Mouse (Mus musculus): ENCODE data around the gene Zdhhc24. TPM values are rescaled to one million over a fixed set of nuclear protein-coding genes. Genes with fewer than 3 reads are reported as not detected.

Zdhhc24 gene
- polyA plus RNA-seq, 1 experiment from 2014 or later: 8.7 TPM

- ATAC-seq (replicated peaks; ENCODE audit: low FRiP score, low read depth): peak; percentile 98
- Histone ChIP-seq H3K27ac (peak within 1 kb of the TSS; percentile 60), H3K4me1 (replicated peaks; ENCODE audit: insufficient read depth, low read length) (0 out of 2 replicates have a peak, but pooled peaks cover 7% of the 10 kb centered on the region), H3K9me3 (replicated peaks; ENCODE audit: low read length) (no peaks in the 10 kb centered on the region), H3K36me3 (ENCODE audit: insufficient read depth, low read length) (0 out of 2 replicates have a peak, but pooled peaks cover under 1% of the 10 kb centered on the region), H3K9ac (ENCODE audit: low read depth, low read length) (peak within 1 kb of the TSS; percentile 72), H3K4me3 (replicated peaks; ENCODE audit: low read depth, low read length) (peak within 1 kb of the TSS; percentile 55), H3K27me3 (ENCODE audit: insufficient read depth, low read length) (no peaks in the 10 kb centered on the region; the same call in 1 of the 2 replicates), H3K4me2 (ENCODE audit: low read length) (peak within 1 kb of the TSS; percentile 94)
- peak; percentile 28; the same call in 1 of the 2 replicates for TF ChIP-seq CTCF (IDR thresholded peaks at IDR 0.05; ENCODE audit: low read depth)
- under 1% methylated on average over 25 of the region's 25 CpGs for WGBS
- DNase-seq (ENCODE audit: low spot score): peak; percentile 98
Measured at GRCm38 (mm10) chr19:4839149-4839548, 39.3 kb upstream of the Zdhhc24 start, which contains the start of the genes Ccs and Ccdc87. Gene Ccs (minus strand): TSS chr19:4839332. Gene Ccdc87 (plus strand): TSS chr19:4839366.

- H3K9me3 ChIP-seq (replicated peaks; ENCODE audit: low read length): no peaks in the 10 kb centered on the region
- no peak for DNase-seq (ENCODE audit: low spot score)
- H3K36me3 ChIP-seq (ENCODE audit: insufficient read depth, low read length): no peaks in the 10 kb centered on the region
- no peak overlapping the region for H3K4me3 ChIP-seq (replicated peaks; ENCODE audit: low read depth, low read length)
- H3K4me1 ChIP-seq (replicated peaks; ENCODE audit: insufficient read depth, low read length): 0 out of 2 replicates have a peak, but pooled peaks cover 7% of the 10 kb centered on the region
- WGBS: 84% methylated on average over 9 of the region's 9 CpGs
- no peak overlapping the region for H3K27ac ChIP-seq
- no peak overlapping the region for H3K9ac ChIP-seq (ENCODE audit: low read depth, low read length)
- no peak overlapping the region for H3K4me2 ChIP-seq (ENCODE audit: low read length)
- TF ChIP-seq CTCF (IDR thresholded peaks at IDR 0.05; ENCODE audit: low read depth): no peak
- no peaks in the 10 kb centered on the region; the same call in 1 of the 2 replicates for H3K27me3 ChIP-seq (ENCODE audit: insufficient read depth, low read length)
- ATAC-seq (replicated peaks; ENCODE audit: low FRiP score, low read depth): no peak
Measured at GRCm38 (mm10) chr19:4840848-4841247, 37.6 kb upstream of the Zdhhc24 start.

- no peak overlapping the region for H3K4me3 ChIP-seq (replicated peaks; ENCODE audit: low read depth, low read length)
- 0 out of 2 replicates have a peak, but pooled peaks cover 7% of the 10 kb centered on the region for H3K4me1 ChIP-seq (replicated peaks; ENCODE audit: insufficient read depth, low read length)
- H3K9me3 ChIP-seq (replicated peaks; ENCODE audit: low read length): no peaks in the 10 kb centered on the region
- no peak for TF ChIP-seq CTCF (IDR thresholded peaks at IDR 0.05; ENCODE audit: low read depth)
- H3K27ac ChIP-seq: no peak overlapping the region
- WGBS: 66% methylated on average over 2 of the region's 2 CpGs
- no peaks in the 10 kb centered on the region; the same call in 1 of the 2 replicates for H3K27me3 ChIP-seq (ENCODE audit: insufficient read depth, low read length)
- no peak for DNase-seq (ENCODE audit: low spot score)
- no peak overlapping the region for H3K9ac ChIP-seq (ENCODE audit: low read depth, low read length)
- no peaks in the 10 kb centered on the region for H3K36me3 ChIP-seq (ENCODE audit: insufficient read depth, low read length)
- ATAC-seq (replicated peaks; ENCODE audit: low FRiP score, low read depth): no peak
- no peak overlapping the region for H3K4me2 ChIP-seq (ENCODE audit: low read length)
Measured at GRCm38 (mm10) chr19:4842611-4843010, 35.9 kb upstream of the Zdhhc24 start.

GRCm38 (mm10) chr19:4845846-4846245, 32.6 kb upstream of the Zdhhc24 start:
- H3K36me3 ChIP-seq (ENCODE audit: insufficient read depth, low read length): no peaks in the 10 kb centered on the region
- 53% methylated on average over 2 of the region's 2 CpGs for WGBS
- H3K4me1 ChIP-seq (replicated peaks; ENCODE audit: insufficient read depth, low read length): no peaks in the 10 kb centered on the region
- no peak overlapping the region for H3K9ac ChIP-seq (ENCODE audit: low read depth, low read length)
- no peak overlapping the region for H3K27ac ChIP-seq
- TF ChIP-seq CTCF (IDR thresholded peaks at IDR 0.05; ENCODE audit: low read depth): no peak
- no peaks in the 10 kb centered on the region; the same call in 1 of the 2 replicates for H3K27me3 ChIP-seq (ENCODE audit: insufficient read depth, low read length)
- no peak overlapping the region for H3K4me3 ChIP-seq (replicated peaks; ENCODE audit: low read depth, low read length)
- DNase-seq (ENCODE audit: low spot score): no peak
- ATAC-seq (replicated peaks; ENCODE audit: low FRiP score, low read depth): no peak
- no peaks in the 10 kb centered on the region for H3K9me3 ChIP-seq (replicated peaks; ENCODE audit: low read length)
- H3K4me2 ChIP-seq (ENCODE audit: low read length): no peak overlapping the region

- peak; percentile 69 for TF ChIP-seq CTCF (IDR thresholded peaks at IDR 0.05; ENCODE audit: low read depth)
- Histone ChIP-seq H3K4me2 (ENCODE audit: low read length) (no peak overlapping the region), H3K9ac (ENCODE audit: low read depth, low read length) (no peak overlapping the region), H3K4me1 (replicated peaks; ENCODE audit: insufficient read depth, low read length) (no peaks in the 10 kb centered on the region), H3K4me3 (replicated peaks; ENCODE audit: low read depth, low read length) (no peak overlapping the region), H3K27me3 (ENCODE audit: insufficient read depth, low read length) (no peaks in the 10 kb centered on the region), H3K9me3 (replicated peaks; ENCODE audit: low read length) (no peaks in the 10 kb centered on the region), H3K36me3 (ENCODE audit: insufficient read depth, low read length) (no peaks in the 10 kb centered on the region), H3K27ac (no peak overlapping the region)
- WGBS: 23% methylated on average over 7 of the region's 7 CpGs
- peak; percentile 74 for DNase-seq (ENCODE audit: low spot score)
- 0 out of 2 replicates have a peak, but pooled peaks have one; percentile 36 for ATAC-seq (replicated peaks; ENCODE audit: low FRiP score, low read depth)
Measured at GRCm38 (mm10) chr19:4847490-4847889, 31.0 kb upstream of the Zdhhc24 start.

- no peak for DNase-seq (ENCODE audit: low spot score)
- H3K27ac ChIP-seq: no peak overlapping the region
- no peaks in the 10 kb centered on the region for H3K27me3 ChIP-seq (ENCODE audit: insufficient read depth, low read length)
- H3K36me3 ChIP-seq (ENCODE audit: insufficient read depth, low read length): no peaks in the 10 kb centered on the region
- no peak for TF ChIP-seq CTCF (IDR thresholded peaks at IDR 0.05; ENCODE audit: low read depth)
- WGBS: 46% methylated on average over 4 of the region's 4 CpGs
- H3K4me1 ChIP-seq (replicated peaks; ENCODE audit: insufficient read depth, low read length): no peaks in the 10 kb centered on the region
- no peak overlapping the region for H3K4me2 ChIP-seq (ENCODE audit: low read length)
- no peak overlapping the region for H3K9ac ChIP-seq (ENCODE audit: low read depth, low read length)
- ATAC-seq (replicated peaks; ENCODE audit: low FRiP score, low read depth): no peak
- H3K9me3 ChIP-seq (replicated peaks; ENCODE audit: low read length): no peaks in the 10 kb centered on the region
- H3K4me3 ChIP-seq (replicated peaks; ENCODE audit: low read depth, low read length): no peak overlapping the region
Measured at GRCm38 (mm10) chr19:4849800-4850199, 28.7 kb upstream of the Zdhhc24 start.

- H3K4me1 ChIP-seq (replicated peaks; ENCODE audit: insufficient read depth, low read length): no peaks in the 10 kb centered on the region
- H3K4me3 ChIP-seq (replicated peaks; ENCODE audit: low read depth, low read length): no peak overlapping the region
- ATAC-seq (replicated peaks; ENCODE audit: low FRiP score, low read depth) (no peak), DNase-seq (ENCODE audit: low spot score) (no peak)
- no peak overlapping the region for H3K4me2 ChIP-seq (ENCODE audit: low read length)
- no peak overlapping the region for H3K27ac ChIP-seq
- no peak overlapping the region for H3K9ac ChIP-seq (ENCODE audit: low read depth, low read length)
- 51% methylated on average over 5 of the region's 5 CpGs for WGBS
- TF ChIP-seq CTCF (IDR thresholded peaks at IDR 0.05; ENCODE audit: low read depth): no peak
- H3K36me3 ChIP-seq (ENCODE audit: insufficient read depth, low read length): no peaks in the 10 kb centered on the region
- H3K9me3 ChIP-seq (replicated peaks; ENCODE audit: low read length): no peaks in the 10 kb centered on the region
- H3K27me3 ChIP-seq (ENCODE audit: insufficient read depth, low read length): no peaks in the 10 kb centered on the region
Measured at GRCm38 (mm10) chr19:4850281-4850680, 28.2 kb upstream of the Zdhhc24 start.
